Mouse (Mus musculus): ENCODE measurements around the gene Ttll7. TPM values are rescaled to one million over a fixed set of nuclear protein-coding genes. Genes with fewer than 3 reads are reported as not detected.

The Ttll7 gene
- polyA plus RNA-seq, 1 experiment from 2014 or later, result not detected

DNA sequence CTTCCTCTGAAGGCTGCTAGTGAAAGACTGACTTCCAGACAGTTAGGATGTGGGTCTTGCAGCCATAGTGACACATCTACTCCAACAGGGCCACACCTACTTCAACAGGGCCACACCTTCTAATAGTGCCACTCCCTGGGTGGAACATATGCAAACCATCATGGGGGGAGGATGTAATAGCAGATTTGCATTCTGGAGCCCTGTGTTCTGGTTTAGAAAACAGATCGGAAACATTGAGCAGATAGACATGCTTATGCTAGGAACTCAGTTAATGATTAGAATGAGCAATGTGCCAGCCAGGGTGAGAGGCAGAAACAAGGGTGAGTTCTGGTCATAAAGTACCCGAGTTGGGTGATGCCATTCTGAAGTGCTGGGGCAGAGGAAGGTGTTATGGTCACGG, 19.8 kb downstream of the Ttll7 start:
- no peaks in the 10 kb centered on the region for H3K79me2 ChIP-seq (ENCODE audit: inconsistent target)
- WGBS (ENCODE audit: missing documents), result 96% methylated on average over 3 of the region's 3 CpGs
- no peak overlapping the region for H3K27ac ChIP-seq
- H3K36me3 ChIP-seq (ENCODE audit: inconsistent target), result no peaks in the 10 kb centered on the region
- H3K4me3 ChIP-seq (ENCODE audit: inconsistent target), result no peak overlapping the region

GRCm38 (mm10) chr3:146875929-146876328, 23.8 kb downstream of the Ttll7 start:
- H3K27ac ChIP-seq, result no peak overlapping the region
- 96% methylated on average over 2 of the region's 2 CpGs for WGBS (ENCODE audit: missing documents)
- H3K79me2 ChIP-seq (ENCODE audit: inconsistent target), result no peaks in the 10 kb centered on the region
- H3K36me3 ChIP-seq (ENCODE audit: inconsistent target), result no peaks in the 10 kb centered on the region
- H3K4me3 ChIP-seq (ENCODE audit: inconsistent target), result no peak overlapping the region

GRCm38 (mm10) chr3:146893931-146894330, 41.8 kb downstream of the Ttll7 start:
- Histone ChIP-seq H3K4me3 (ENCODE audit: inconsistent target) (no peak overlapping the region), H3K36me3 (ENCODE audit: inconsistent target) (no peaks in the 10 kb centered on the region), H3K79me2 (ENCODE audit: inconsistent target) (no peaks in the 10 kb centered on the region), H3K27ac (no peak overlapping the region)
- WGBS (ENCODE audit: missing documents), result 92% methylated on average over 13 of the region's 13 CpGs

GRCm38 (mm10) chr3:146896581-146896980, 44.4 kb downstream of the Ttll7 start:
- Histone ChIP-seq H3K79me2 (ENCODE audit: inconsistent target) (no peaks in the 10 kb centered on the region), H3K27ac (no peak overlapping the region), H3K36me3 (ENCODE audit: inconsistent target) (no peaks in the 10 kb centered on the region), H3K4me3 (ENCODE audit: inconsistent target) (no peak overlapping the region)
- WGBS (ENCODE audit: missing documents), result 95% methylated on average over 8 of the region's 8 CpGs

- Histone ChIP-seq H3K79me2 (ENCODE audit: inconsistent target) (no peaks in the 10 kb centered on the region), H3K27ac (no peak overlapping the region), H3K36me3 (ENCODE audit: inconsistent target) (no peaks in the 10 kb centered on the region), H3K4me3 (ENCODE audit: inconsistent target) (no peak overlapping the region)
- WGBS (ENCODE audit: missing documents), result 89% methylated on average over 3 of the region's 3 CpGs
Observed at GRCm38 (mm10) chr3:146900094-146900493, 47.9 kb downstream of the Ttll7 start.

DNA sequence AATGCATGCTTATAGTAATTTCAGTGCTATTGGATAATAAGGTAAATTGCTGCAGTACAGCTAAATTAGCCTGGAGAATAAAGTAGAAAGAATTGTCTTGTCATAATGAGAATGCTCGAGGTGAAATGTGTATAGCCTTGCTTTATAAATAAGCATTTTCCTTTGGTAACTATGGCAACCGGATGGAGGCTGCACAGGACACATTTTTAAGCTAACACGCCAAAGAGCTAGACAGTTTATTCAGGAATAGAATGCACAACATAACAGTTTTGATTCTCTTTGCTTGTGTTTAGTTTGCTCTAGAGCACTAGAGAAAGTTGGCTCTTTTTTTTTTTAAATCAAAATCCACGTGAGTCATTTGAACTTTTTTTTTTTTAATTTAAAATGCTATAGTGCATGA, 49.6 kb downstream of the Ttll7 start:
- no peak overlapping the region for H3K4me3 ChIP-seq (ENCODE audit: inconsistent target)
- no peak overlapping the region for H3K27ac ChIP-seq
- 80% methylated on average over 4 of the region's 4 CpGs for WGBS (ENCODE audit: missing documents)
- no peaks in the 10 kb centered on the region for H3K36me3 ChIP-seq (ENCODE audit: inconsistent target)
- no peaks in the 10 kb centered on the region for H3K79me2 ChIP-seq (ENCODE audit: inconsistent target)

GRCm38 (mm10) chr3:146905606-146906005, 53.4 kb downstream of the Ttll7 start:
- H3K79me2 ChIP-seq (ENCODE audit: inconsistent target), result no peaks in the 10 kb centered on the region

DNA sequence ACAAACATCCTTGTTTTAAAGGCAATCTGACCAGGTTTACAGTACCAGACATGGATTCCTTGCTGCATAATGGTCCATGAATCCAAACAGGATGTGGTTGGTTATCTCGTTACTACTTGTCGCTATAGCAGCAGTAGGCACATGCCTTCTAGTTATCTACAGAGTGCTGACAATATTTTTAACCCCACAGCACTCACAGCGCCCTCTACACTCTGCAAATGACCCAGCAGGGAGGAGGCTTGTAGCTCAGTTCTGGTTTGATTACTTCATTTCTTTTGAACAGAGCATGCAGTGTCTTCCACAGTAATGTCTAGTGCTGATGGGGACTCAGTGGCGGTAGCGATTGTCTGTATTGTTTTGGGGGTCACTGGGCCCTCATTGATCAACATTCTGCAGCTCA, 56.8 kb downstream of the Ttll7 start:
- H3K27ac ChIP-seq, result no peak overlapping the region
- H3K4me3 ChIP-seq (ENCODE audit: inconsistent target), result no peak overlapping the region
- WGBS (ENCODE audit: missing documents), result 57% methylated on average over 5 of the region's 5 CpGs
- no peaks in the 10 kb centered on the region for H3K79me2 ChIP-seq (ENCODE audit: inconsistent target)
- no peaks in the 10 kb centered on the region for H3K36me3 ChIP-seq (ENCODE audit: inconsistent target)

More at GRCm38 (mm10) chr3:146905606-146906005, 53.4 kb downstream of the Ttll7 start:
- WGBS (ENCODE audit: missing documents), result 89% methylated on average over 3 of the region's 3 CpGs
- Histone ChIP-seq H3K4me3 (ENCODE audit: inconsistent target) (no peak overlapping the region), H3K36me3 (ENCODE audit: inconsistent target) (no peaks in the 10 kb centered on the region), H3K27ac (no peak overlapping the region)

- H3K36me3 ChIP-seq (ENCODE audit: inconsistent target), result no peaks in the 10 kb centered on the region
- no peaks in the 10 kb centered on the region for H3K79me2 ChIP-seq (ENCODE audit: inconsistent target)
- 98% methylated on average over 8 of the region's 12 CpGs for WGBS (ENCODE audit: missing documents)
- no peak overlapping the region for H3K27ac ChIP-seq
- H3K4me3 ChIP-seq (ENCODE audit: inconsistent target), result no peak overlapping the region
Observed at GRCm38 (mm10) chr3:146913107-146913506, 60.9 kb downstream of the Ttll7 start.

GRCm38 (mm10) chr3:146914798-146915197, 62.6 kb downstream of the Ttll7 start:
- Histone ChIP-seq H3K36me3 (ENCODE audit: inconsistent target) (no peaks in the 10 kb centered on the region), H3K27ac (no peak overlapping the region), H3K79me2 (ENCODE audit: inconsistent target) (no peaks in the 10 kb centered on the region), H3K4me3 (ENCODE audit: inconsistent target) (no peak overlapping the region)
- WGBS (ENCODE audit: missing documents), result 5% methylated on average over 12 of the region's 12 CpGs

DNA sequence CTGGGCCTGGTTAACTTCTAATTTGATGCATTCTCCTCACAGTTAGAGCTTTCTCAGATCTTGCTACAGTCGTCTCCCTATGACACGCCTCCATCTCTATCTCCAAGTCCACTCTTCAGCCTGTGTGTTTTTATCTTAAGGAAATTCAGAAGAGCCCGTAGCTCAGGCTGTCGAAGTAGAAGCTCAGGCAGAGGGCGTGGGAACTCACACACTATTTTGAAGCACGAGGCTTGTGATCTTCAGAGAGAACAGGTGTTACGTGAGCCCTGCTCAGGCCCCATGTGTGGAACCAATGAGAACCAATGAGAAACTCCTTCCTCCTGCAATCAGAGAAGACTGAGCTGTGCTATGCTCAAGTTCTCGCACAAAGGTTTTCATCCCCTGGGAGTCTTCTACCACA, 65.7 kb downstream of the Ttll7 start:
- Histone ChIP-seq H3K79me2 (ENCODE audit: inconsistent target) (no peaks in the 10 kb centered on the region), H3K4me3 (ENCODE audit: inconsistent target) (no peak overlapping the region), H3K36me3 (ENCODE audit: inconsistent target) (no peaks in the 10 kb centered on the region), H3K27ac (no peak overlapping the region)
- WGBS (ENCODE audit: missing documents), result 90% methylated on average over 8 of the region's 8 CpGs

GRCm38 (mm10) chr3:146918323-146918722, 66.2 kb downstream of the Ttll7 start:
- no peak overlapping the region for H3K4me3 ChIP-seq (ENCODE audit: inconsistent target)
- 91% methylated on average over 9 of the region's 11 CpGs for WGBS (ENCODE audit: missing documents)
- no peaks in the 10 kb centered on the region for H3K79me2 ChIP-seq (ENCODE audit: inconsistent target)
- no peaks in the 10 kb centered on the region for H3K36me3 ChIP-seq (ENCODE audit: inconsistent target)
- no peak overlapping the region for H3K27ac ChIP-seq

GRCm38 (mm10) chr3:146927311-146928015, 75.3 kb downstream of the Ttll7 start:
- 95% methylated on average over 6 of the region's 6 CpGs for WGBS (ENCODE audit: missing documents)
- Histone ChIP-seq H3K79me2 (ENCODE audit: inconsistent target) (no peaks in the 10 kb centered on the region), H3K4me3 (ENCODE audit: inconsistent target) (no peak overlapping the region), H3K36me3 (ENCODE audit: inconsistent target) (no peaks in the 10 kb centered on the region), H3K27ac (no peak overlapping the region)

- Histone ChIP-seq H3K36me3 (ENCODE audit: inconsistent target) (no peaks in the 10 kb centered on the region), H3K27ac (no peak overlapping the region), H3K4me3 (ENCODE audit: inconsistent target) (no peak overlapping the region), H3K79me2 (ENCODE audit: inconsistent target) (no peaks in the 10 kb centered on the region)
- 88% methylated on average over 7 of the region's 7 CpGs for WGBS (ENCODE audit: missing documents)
Observed at GRCm38 (mm10) chr3:146928141-146928540, 76.0 kb downstream of the Ttll7 start.

DNA sequence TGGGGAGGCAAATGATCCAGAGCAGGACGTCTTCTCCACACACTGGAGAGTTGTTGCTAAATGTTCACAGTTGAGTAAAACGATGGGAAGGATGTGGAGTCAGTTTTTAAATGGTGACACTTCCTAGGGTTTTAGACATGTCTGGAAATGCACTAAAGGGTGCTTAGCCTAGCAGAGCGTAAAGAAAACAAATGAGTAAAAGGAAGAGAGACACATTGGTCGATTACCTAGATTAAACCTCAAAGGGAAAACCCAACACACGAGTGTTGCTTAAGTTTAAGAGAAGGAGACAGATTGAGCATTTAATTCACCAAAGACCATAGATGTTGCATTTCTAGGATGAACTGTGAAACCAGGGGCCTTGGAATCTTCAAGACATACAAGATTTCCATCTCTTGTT, 76.8 kb downstream of the Ttll7 start:
- Histone ChIP-seq H3K4me3 (ENCODE audit: inconsistent target) (no peak overlapping the region), H3K27ac (no peak overlapping the region)
- WGBS (ENCODE audit: missing documents), result 90% methylated on average over 5 of the region's 5 CpGs

GRCm38 (mm10) chr3:146931190-146931589, 79.0 kb downstream of the Ttll7 start:
- Histone ChIP-seq H3K36me3 (ENCODE audit: inconsistent target) (no peaks in the 10 kb centered on the region), H3K79me2 (ENCODE audit: inconsistent target) (no peaks in the 10 kb centered on the region), H3K4me3 (ENCODE audit: inconsistent target) (no peak overlapping the region), H3K27ac (no peak overlapping the region)
- WGBS (ENCODE audit: missing documents), result 95% methylated on average over 9 of the region's 9 CpGs

More for the DNA sequence above, 76.8 kb downstream of the Ttll7 start:
- Histone ChIP-seq H3K79me2 (ENCODE audit: inconsistent target) (no peaks in the 10 kb centered on the region), H3K36me3 (ENCODE audit: inconsistent target) (no peaks in the 10 kb centered on the region)
